Mouse (Mus musculus) kidney, adult 18-20 months (tissue): ENCODE measurements around the gene Skiv2l.
A peak's percentile ranks its signal among the peaks of the same experiment; 100 is the strongest.

Experiments
- DNase-seq: peaks from one replicate; pipeline ENCODE4 v3.0.0; 2021

The Skiv2l gene

GRCm38 (mm10) chr17:34849722-34850516 lies at the start of gene Skiv2l, which contains the start of gene Nelfe:
TSS of gene Skiv2l (minus strand) at chr17:34850210.
TSS of gene Nelfe (plus strand) at chr17:34850391.
- peak; percentile 96 for DNase-seq

GRCm38 (mm10) chr17:34899053-34899889 lies 49.3 kb upstream of the Skiv2l start:
- peak; percentile 73 for DNase-seq

- peak; percentile 25 for DNase-seq
Observed at GRCm38 (mm10) chr17:34898706-34899052, 48.7 kb upstream of the Skiv2l start.

GRCm38 (mm10) chr17:34898160-34898586 lies 48.2 kb upstream of the Skiv2l start, which contains the start of the genes C2 and Ehmt2:
TSS of gene C2 (minus strand) at chr17:34898265.
TSS of gene Ehmt2 (plus strand) at chr17:34898469.
- peak; percentile 86 for DNase-seq

GRCm38 (mm10) chr17:34897373-34898159 lies 47.6 kb upstream of the Skiv2l start:
- no peak for DNase-seq

GRCm38 (mm10) chr17:34896366-34896765 lies 46.4 kb upstream of the Skiv2l start:
- DNase-seq, result no peak

GRCm38 (mm10) chr17:34895724-34896123 lies 45.7 kb upstream of the Skiv2l start:
- DNase-seq, result no peak

GRCm38 (mm10) chr17:34894801-34895530 lies 45.0 kb upstream of the Skiv2l start:
- DNase-seq, result peak; percentile 65

- peak; percentile 94 for DNase-seq
Observed at GRCm38 (mm10) chr17:34894074-34894597, 44.1 kb upstream of the Skiv2l start.

GRCm38 (mm10) chr17:34893072-34893824 lies 43.2 kb upstream of the Skiv2l start:
- DNase-seq, result no peak

GRCm38 (mm10) chr17:34891377-34891776 lies 41.4 kb upstream of the Skiv2l start:
- no peak for DNase-seq

GRCm38 (mm10) chr17:34890074-34890743 lies 40.2 kb upstream of the Skiv2l start:
- DNase-seq, result no peak

GRCm38 (mm10) chr17:34887942-34888341 lies 37.9 kb upstream of the Skiv2l start:
- no peak for DNase-seq

GRCm38 (mm10) chr17:34885615-34886014 lies 35.6 kb upstream of the Skiv2l start:
- no peak for DNase-seq

GRCm38 (mm10) chr17:34884704-34885103 lies 34.7 kb upstream of the Skiv2l start:
- DNase-seq, result no peak

- no peak for DNase-seq
Observed at GRCm38 (mm10) chr17:34883332-34883731, 33.3 kb upstream of the Skiv2l start.

- DNase-seq, result peak; percentile 32
Observed at GRCm38 (mm10) chr17:34881683-34882310, 31.8 kb upstream of the Skiv2l start, which contains the start of gene Gm20547. TSS of gene Gm20547 (minus strand) at chr17:34882042.

GRCm38 (mm10) chr17:34881166-34881565 lies 31.2 kb upstream of the Skiv2l start:
- no peak for DNase-seq

GRCm38 (mm10) chr17:34879336-34879879 lies 29.4 kb upstream of the Skiv2l start, which contains the start of gene Zbtb12:
TSS of gene Zbtb12 (plus strand) at chr17:34879483.
- DNase-seq, result no peak
